Mouse (Mus musculus): ENCODE measurements around the gene Clcnka.

DNA sequence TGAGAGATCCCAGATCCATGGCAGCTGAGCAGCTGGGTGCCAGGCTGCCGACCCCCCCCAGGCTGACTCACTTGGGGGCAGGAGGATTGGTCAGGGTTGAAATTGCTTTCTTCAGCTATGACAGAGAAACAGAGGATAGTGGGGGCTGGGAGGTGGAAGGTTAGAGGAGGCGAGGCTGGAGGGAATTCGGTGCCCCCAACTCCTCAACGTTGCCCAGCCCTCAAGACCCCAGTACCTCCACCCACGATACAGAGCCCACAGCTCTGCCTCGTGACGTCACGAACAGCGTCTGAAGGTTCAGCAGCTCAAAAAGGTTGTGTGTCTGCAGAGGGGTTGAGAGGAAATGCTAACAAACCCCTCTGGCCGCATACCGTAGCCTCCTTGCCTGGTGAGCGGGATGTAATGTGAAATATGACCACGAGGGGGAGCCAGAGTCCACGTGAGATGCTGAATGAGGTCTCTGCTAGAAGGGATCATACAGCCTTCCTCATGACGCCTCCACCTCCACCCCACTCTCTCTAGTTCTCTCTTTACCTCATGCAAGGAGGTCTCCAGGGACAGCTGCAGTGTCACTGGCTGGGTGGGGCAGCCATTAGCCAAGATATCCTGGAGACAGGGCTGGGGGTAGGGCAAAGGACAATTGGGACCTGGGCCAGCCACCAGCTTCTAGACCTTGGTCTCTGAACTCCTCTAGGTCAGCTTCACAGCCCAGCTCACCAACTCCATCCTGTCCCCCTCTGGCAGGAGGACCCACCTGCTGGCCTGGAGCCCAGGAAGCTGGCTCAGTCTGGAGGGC lies 6.2 kb upstream of the Clcnka start:
- TF ChIP-seq CTCF (IDR thresholded peaks at IDR 0.05; ENCODE audit: control insufficient read depth, insufficient read depth, insufficient read length) (peak; percentile 90), CEBPB (IDR thresholded peaks at IDR 0.05; ENCODE audit: low read depth) (no peak), MAX (IDR thresholded peaks at IDR 0.05) (no peak), MYOD1 (IDR thresholded peaks at IDR 0.05; ENCODE audit: control insufficient read depth, insufficient read length, low read depth) (no peak), USF1 (IDR thresholded peaks at IDR 0.05; ENCODE audit: low read depth) (no peak)

Data from C2C12 (cell line).